Mouse (Mus musculus) small intestine, adult 2 months (tissue): ENCODE results near the gene Stat5b. TPM values are rescaled to one million over a fixed set of nuclear protein-coding genes. Genes with fewer than 3 reads are reported as not detected.
A peak's percentile ranks its signal among the peaks of the same experiment; 100 is the strongest.

Experiments used
- H3K27ac ChIP-seq: fragments of 200-500 bp; 2 replicates; pipeline ENCODE4 v1.5.1; 2012; ENCODE audit warnings: low read depth, low read length, control low read depth, inconsistent platforms; ENCODE audit not compliant: insufficient read depth
- H3K27me3 ChIP-seq: fragments of 200-500 bp; 2 replicates; pipeline ENCODE4 v1.6.1; 2012; ENCODE audit warnings: mild to moderate bottlenecking, moderate library complexity, low read length, inconsistent platforms; ENCODE audit not compliant: control insufficient read depth, insufficient read depth
- H3K36me3 ChIP-seq: fragments of 200-500 bp; 2 replicates; pipeline ENCODE4 v1.6.1; 2012; ENCODE audit warnings: mild to moderate bottlenecking, low read length, control low read depth, inconsistent platforms; ENCODE audit not compliant: control insufficient read depth, insufficient read depth
- H3K4me1 ChIP-seq: fragments of 200-500 bp; 2 replicates; pipeline ENCODE4 v1.6.1; 2012; ENCODE audit warnings: low read length, inconsistent platforms, mixed read lengths; ENCODE audit not compliant: control insufficient read depth, insufficient read depth, insufficient read length
- H3K4me3 ChIP-seq: fragments of 200-500 bp; 2 replicates; pipeline ENCODE4 v1.5.1; 2012; ENCODE audit warnings: low read depth, mild to moderate bottlenecking, control low read depth, inconsistent platforms, low read length, moderate library complexity
- CTCF ChIP-seq: fragments of 200-500 bp; IDR thresholded peaks from 2 replicates; pipeline ENCODE4 v1.5.1; 2012; ENCODE audit warnings: low read depth, mild to moderate bottlenecking, control low read depth, inconsistent platforms, low read length, moderate library complexity, mixed read lengths; ENCODE audit not compliant: insufficient replicate concordance, insufficient read length; ENCODE audit errors: extremely low read depth
- POLR2A ChIP-seq: fragments of 200-500 bp; IDR thresholded peaks from 2 replicates; pipeline ENCODE4 v1.6.1; 2012; ENCODE audit warnings: low read depth, mild to moderate bottlenecking, control low read depth, inconsistent platforms, low read length, moderate library complexity
- WGBS: fragments of 180-500 bp; shearing (Covaris S2); methylation state at CpG from one replicate; pipeline ENCODE4 v1.1.7; 2018; 5-methylcytosine and 5-hydroxymethylcytosine counted together
- polyA plus RNA-seq: library from polyadenylated mRNA; depleted of rRNA; stranded (reverse); fragments of >200 nt; gene quantifications from 2 replicates; pipeline ENCODE4 v1.2.3, GENCODE M21; 2012

Gene Stat5b
- polyA plus RNA-seq, 1 experiment: 9.6 TPM

GRCm38 (mm10) chr11:100750127-100750526 is 100.4 kb downstream of the Stat5b start:
- H3K4me3 ChIP-seq: no peak overlapping the region
- 85% methylated on average over 16 of the region's 16 CpGs for WGBS

GRCm38 (mm10) chr11:100749469-100749868 is 101.1 kb downstream of the Stat5b start:
- Histone ChIP-seq H3K36me3 (no peaks in the 10 kb centered on the region), H3K4me3 (no peak overlapping the region), H3K27ac (no peak overlapping the region), H3K4me1 (peaks cover 2% of the 10 kb centered on the region; the same call in 1 of the 2 replicates), H3K27me3 (no peaks in the 10 kb centered on the region)
- WGBS: 31% methylated on average over 25 of the region's 25 CpGs
- no peak for TF ChIP-seq CTCF
- TF ChIP-seq POLR2A: no peak

More at GRCm38 (mm10) chr11:100750127-100750526, 100.4 kb downstream of the Stat5b start:
- Histone ChIP-seq H3K27me3 (no peaks in the 10 kb centered on the region), H3K27ac (no peak overlapping the region), H3K4me1 (peaks cover 2% of the 10 kb centered on the region; the same call in 1 of the 2 replicates), H3K36me3 (no peaks in the 10 kb centered on the region)
- no peak for TF ChIP-seq POLR2A

GRCm38 (mm10) chr11:100748620-100749019 is 101.9 kb downstream of the Stat5b start:
- H3K27me3 ChIP-seq: no peaks in the 10 kb centered on the region
- H3K36me3 ChIP-seq: no peaks in the 10 kb centered on the region
- no peak for TF ChIP-seq POLR2A
- no peak for TF ChIP-seq CTCF
- peaks cover 2% of the 10 kb centered on the region; the same call in 1 of the 2 replicates for H3K4me1 ChIP-seq
- H3K4me3 ChIP-seq: no peak overlapping the region
- no peak overlapping the region for H3K27ac ChIP-seq
- 32% methylated on average over 4 of the region's 4 CpGs for WGBS

- Histone ChIP-seq H3K27ac (no peak overlapping the region), H3K27me3 (no peaks in the 10 kb centered on the region), H3K36me3 (no peaks in the 10 kb centered on the region), H3K4me1 (peaks cover 2% of the 10 kb centered on the region; the same call in 1 of the 2 replicates), H3K4me3 (no peak overlapping the region)
- WGBS: 56% methylated on average over 5 of the region's 5 CpGs
- TF ChIP-seq POLR2A (no peak), CTCF (no peak)
These were observed 103.4 kb downstream of the Stat5b start for GRCm38 (mm10) chr11:100747114-100747513.

GRCm38 (mm10) chr11:100746546-100746945 is 104.0 kb downstream of the Stat5b start:
- Histone ChIP-seq H3K4me1 (peaks cover 2% of the 10 kb centered on the region; the same call in 1 of the 2 replicates), H3K36me3 (no peaks in the 10 kb centered on the region), H3K4me3 (no peak overlapping the region), H3K27ac (no peak overlapping the region), H3K27me3 (no peaks in the 10 kb centered on the region)
- 83% methylated on average over 10 of the region's 10 CpGs for WGBS
- TF ChIP-seq POLR2A: no peak

- H3K27me3 ChIP-seq: no peaks in the 10 kb centered on the region
- no peak overlapping the region for H3K4me3 ChIP-seq
- peaks cover 2% of the 10 kb centered on the region; the same call in 1 of the 2 replicates for H3K4me1 ChIP-seq
- no peaks in the 10 kb centered on the region for H3K36me3 ChIP-seq
- WGBS: 10% methylated on average over 6 of the region's 6 CpGs
- no peak overlapping the region for H3K27ac ChIP-seq
- TF ChIP-seq CTCF (peak; percentile 49; the same call in 1 of the 2 replicates), POLR2A (no peak)
These were observed 105.4 kb downstream of the Stat5b start for GRCm38 (mm10) chr11:100745085-100745484.

GRCm38 (mm10) chr11:100741348-100741747 is 109.2 kb downstream of the Stat5b start:
- Histone ChIP-seq H3K4me3 (no peak overlapping the region), H3K4me1 (peaks cover 4% of the 10 kb centered on the region; the same call in 1 of the 2 replicates), H3K27me3 (no peaks in the 10 kb centered on the region), H3K36me3 (no peaks in the 10 kb centered on the region), H3K27ac (no peak overlapping the region)
- WGBS: 75% methylated on average over 6 of the region's 6 CpGs
- TF ChIP-seq CTCF (no peak), POLR2A (no peak)
